10 mouse cellular contexts compared by ENCODE assay signal in genomic region chr17:12532115-12532514, GRCm38 (mm10). TPM values are rescaled to one million over a fixed set of nuclear protein-coding genes. Genes with fewer than 3 reads are reported as not detected.
DNase-seq lines count a peak whose midpoint lies in the region.
"Had no signal": no experiment of that assay in that cellular context is flagged by ENCODE, and none has a peak within 500 bp of the region (broad histone marks: within the 10 kb centered on the region; RNA-seq: fewer than 3 reads in every experiment).

No protein-coding gene starts in this region.

- H3K36me3 ChIP-seq in limb, embryonic 10.5 days: no peaks in the 10 kb centered on the region
- H3K36me3 ChIP-seq: heart, embryonic 13.5 days had no signal

- peak; percentile 61 for DNase-seq in layer of hippocampus, adult 11-12 months (ENCODE audit: low spot score)
- DNase-seq in layer of hippocampus, adult 9-10 months (ENCODE audit: low spot score): no peak
- DNase-seq in Muller cell, postnatal 12 days (ENCODE audit: inconsistent ontology term): peak; percentile 25
- DNase-seq in c-Kit-positive CD71-positive TER-119-positive erythroid progenitor cells, embryonic 14.5 days (ENCODE audit: low spot score): peak; percentile 56
- peak; percentile 29 to 50 for DNase-seq in gastrocnemius, postnatal 4 days (ENCODE audit: low spot score in 2 of 2)
- DNase-seq in limb, embryonic 10.5 days (ENCODE audit: low spot score): peak; percentile 72
- peak; percentile 24 for DNase-seq in retina, postnatal 7 days (ENCODE audit: low read depth, low spot score)
- peak; percentile 29 to 72 for DNase-seq in urinary bladder, postnatal 4 days (ENCODE audit: low spot score in 2 of 2)

- no peaks in the 10 kb centered on the region for H3K27me3 ChIP-seq in limb, embryonic 10.5 days (ENCODE audit: low read depth, poor library complexity, severe bottlenecking)

- no peak overlapping the region for H3K4me3 ChIP-seq in limb, embryonic 10.5 days
- H3K4me3 ChIP-seq: heart, embryonic 13.5 days; myocyte had no signal

- no peak overlapping the region for H3K27ac ChIP-seq in limb, embryonic 10.5 days
- H3K27ac ChIP-seq: heart, embryonic 13.5 days had no signal

- peaks cover 11% of the 10 kb centered on the region for H3K4me1 ChIP-seq in limb, embryonic 10.5 days

- no peaks in the 10 kb centered on the region for H3K9me3 ChIP-seq in limb, embryonic 10.5 days (replicated peaks)
- H3K9me3 ChIP-seq: heart, embryonic 13.5 days had no signal

- WGBS in limb, embryonic 10.5 days: 33% methylated on average over 5 of the region's 5 CpGs

RNA-seq across cellular contexts. Expression of gene Slc22a3, which starts 24.6 kb away (rescaled TPM):
- total RNA-seq in gastrocnemius, postnatal 4 days (2021): 1 to 10 TPM; 1.3 to 2.7 TPM
- polyA plus RNA-seq in limb, embryonic 10.5 days (2016; fragmentation: Nextera tagmentation; extraction: Ambion mirVana): 0.04 TPM in 1 of 2 replicates, not detected in the other
- polyA plus RNA-seq: myocyte had no signal

RNA-seq across cellular contexts. Expression of gene Slc22a2, which starts 51.8 kb away (rescaled TPM):
- under 1 TPM in 1 of 2 experiments, not detected in 1; 0.12 TPM for total RNA-seq in gastrocnemius, postnatal 4 days (2021)
- not detected in 2 replicates for polyA plus RNA-seq in limb, embryonic 10.5 days (2016; fragmentation: Nextera tagmentation; extraction: Ambion mirVana)
- polyA plus RNA-seq: heart, embryonic 13.5 days; myocyte had no signal
